Mouse (Mus musculus): ENCODE results near the gene Lnx2.

The Lnx2 gene

DNA sequence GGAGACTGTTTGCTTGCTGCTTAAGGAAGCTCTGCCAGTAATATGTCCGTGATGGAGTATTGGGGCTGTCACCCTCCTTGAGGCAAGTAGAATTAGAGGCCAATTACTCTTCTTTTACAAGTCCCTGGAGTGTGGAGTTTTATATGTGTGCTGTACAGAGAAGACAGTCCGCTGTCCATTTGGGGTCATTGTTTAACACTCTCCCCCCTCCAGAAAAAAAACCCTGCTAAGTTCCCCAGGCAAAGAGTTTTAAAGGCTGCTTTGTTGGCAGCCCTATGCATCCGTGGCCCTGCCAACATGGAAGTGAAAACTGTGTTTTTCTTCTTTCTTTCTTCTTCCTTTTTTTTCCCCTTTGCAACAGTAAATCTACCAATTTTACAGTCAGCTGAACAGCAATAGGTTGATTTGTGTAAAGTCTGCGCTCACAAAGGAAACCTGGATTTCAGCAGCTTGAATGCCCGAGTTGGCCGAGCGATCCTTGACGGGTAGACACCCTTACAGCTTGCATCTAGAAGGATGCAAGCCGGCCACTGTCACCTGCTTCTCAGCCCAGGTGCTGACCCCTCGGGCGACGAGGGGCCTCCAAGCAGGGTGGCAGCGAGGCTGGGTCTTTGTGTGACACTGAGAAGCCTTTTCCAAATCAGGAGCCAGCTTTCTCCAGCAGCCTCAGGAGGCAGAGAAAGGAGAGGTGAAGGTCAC is 107.5 kb downstream of the Lnx2 start:
- no peak for DNase-seq (ENCODE audit: low read depth, low spot score)

All from R1 (cell line).